Mouse (Mus musculus): Measurements from ENCODE around the gene Nr6a1. TPM values are rescaled to one million over a fixed set of nuclear protein-coding genes. Genes with fewer than 3 reads are reported as not detected.

The Nr6a1 gene
- polyA plus RNA-seq, 1 experiment = 4.3 TPM

GRCm38 (mm10) chr2:38902866-38903265, 24.6 kb downstream of the Nr6a1 start:
- Histone ChIP-seq H3K4me3 (replicated peaks; ENCODE audit: control insufficient read depth, low read depth, low read length) (no peak overlapping the region), H3K4me1 (ENCODE audit: control insufficient read depth, insufficient read depth, low read length) (no peaks in the 10 kb centered on the region), H3K27ac (ENCODE audit: control insufficient read depth, insufficient read depth, low read depth, low read length, poor library complexity) (no peak overlapping the region)
- TF ChIP-seq POLR2A (IDR thresholded peaks at IDR 0.05; ENCODE audit: borderline replicate concordance, control insufficient read depth, low read depth, low read length) (no peak), CTCF (IDR thresholded peaks at IDR 0.05; ENCODE audit: control insufficient read depth, insufficient read depth, low read length) (no peak)

GRCm38 (mm10) chr2:38880907-38881672, 46.4 kb downstream of the Nr6a1 start:
- WGBS = 81% methylated on average over 5 of the region's 5 CpGs
- H3K4me1 ChIP-seq (ENCODE audit: control insufficient read depth, insufficient read depth, low read length) = no peaks in the 10 kb centered on the region
- H3K27ac ChIP-seq (ENCODE audit: control insufficient read depth, insufficient read depth, low read depth, low read length, poor library complexity) = no peak overlapping the region
- no peak overlapping the region for H3K4me3 ChIP-seq (replicated peaks; ENCODE audit: control insufficient read depth, low read depth, low read length)
- no peak for TF ChIP-seq POLR2A (IDR thresholded peaks at IDR 0.05; ENCODE audit: borderline replicate concordance, control insufficient read depth, low read depth, low read length)

GRCm38 (mm10) chr2:38874544-38875108, 52.9 kb downstream of the Nr6a1 start:
- no peak overlapping the region for H3K4me3 ChIP-seq (replicated peaks; ENCODE audit: control insufficient read depth, low read depth, low read length)
- no peaks in the 10 kb centered on the region for H3K4me1 ChIP-seq (ENCODE audit: control insufficient read depth, insufficient read depth, low read length)
- H3K27ac ChIP-seq (ENCODE audit: control insufficient read depth, insufficient read depth, low read depth, low read length, poor library complexity) = no peak overlapping the region
- 79% methylated on average over 1 of the region's 1 CpGs for WGBS
- no peak for TF ChIP-seq POLR2A (IDR thresholded peaks at IDR 0.05; ENCODE audit: borderline replicate concordance, control insufficient read depth, low read depth, low read length)
- TF ChIP-seq CTCF (IDR thresholded peaks at IDR 0.05; ENCODE audit: control insufficient read depth, insufficient read depth, low read length) = no peak

- H3K4me1 ChIP-seq (ENCODE audit: control insufficient read depth, insufficient read depth, low read length) = no peaks in the 10 kb centered on the region
- no peak overlapping the region for H3K27ac ChIP-seq (ENCODE audit: control insufficient read depth, insufficient read depth, low read depth, low read length, poor library complexity)
- no peak overlapping the region for H3K4me3 ChIP-seq (replicated peaks; ENCODE audit: control insufficient read depth, low read depth, low read length)
- WGBS = 74% methylated on average over 1 of the region's 1 CpGs
- TF ChIP-seq POLR2A (IDR thresholded peaks at IDR 0.05; ENCODE audit: borderline replicate concordance, control insufficient read depth, low read depth, low read length) (no peak), CTCF (IDR thresholded peaks at IDR 0.05; ENCODE audit: control insufficient read depth, insufficient read depth, low read length) (no peak)
These were observed 54.8 kb downstream of the Nr6a1 start for GRCm38 (mm10) chr2:38872730-38873129.

- no peak overlapping the region for H3K4me3 ChIP-seq (replicated peaks; ENCODE audit: control insufficient read depth, low read depth, low read length)
- no peak overlapping the region for H3K27ac ChIP-seq (ENCODE audit: control insufficient read depth, insufficient read depth, low read depth, low read length, poor library complexity)
- no peaks in the 10 kb centered on the region for H3K4me1 ChIP-seq (ENCODE audit: control insufficient read depth, insufficient read depth, low read length)
- 46% methylated on average over 1 of the region's 1 CpGs for WGBS
- no peak for TF ChIP-seq POLR2A (IDR thresholded peaks at IDR 0.05; ENCODE audit: borderline replicate concordance, control insufficient read depth, low read depth, low read length)
- no peak for TF ChIP-seq CTCF (IDR thresholded peaks at IDR 0.05; ENCODE audit: control insufficient read depth, insufficient read depth, low read length)
These were observed 60.8 kb downstream of the Nr6a1 start for GRCm38 (mm10) chr2:38866711-38867110.

- WGBS = 48% methylated on average over 4 of the region's 4 CpGs
- no peak for TF ChIP-seq POLR2A (IDR thresholded peaks at IDR 0.05; ENCODE audit: borderline replicate concordance, control insufficient read depth, low read depth, low read length)
- TF ChIP-seq CTCF (IDR thresholded peaks at IDR 0.05; ENCODE audit: control insufficient read depth, insufficient read depth, low read length) = no peak
- Histone ChIP-seq H3K4me1 (ENCODE audit: control insufficient read depth, insufficient read depth, low read length) (no peaks in the 10 kb centered on the region), H3K4me3 (replicated peaks; ENCODE audit: control insufficient read depth, low read depth, low read length) (no peak overlapping the region), H3K27ac (ENCODE audit: control insufficient read depth, insufficient read depth, low read depth, low read length, poor library complexity) (no peak overlapping the region)
These were observed 63.5 kb downstream of the Nr6a1 start for GRCm38 (mm10) chr2:38864011-38864410.

GRCm38 (mm10) chr2:38851797-38852196, 75.7 kb downstream of the Nr6a1 start:
- no peak overlapping the region for H3K27ac ChIP-seq (ENCODE audit: control insufficient read depth, insufficient read depth, low read depth, low read length, poor library complexity)
- no peaks in the 10 kb centered on the region for H3K4me1 ChIP-seq (ENCODE audit: control insufficient read depth, insufficient read depth, low read length)
- H3K4me3 ChIP-seq (replicated peaks; ENCODE audit: control insufficient read depth, low read depth, low read length) = no peak overlapping the region
- 61% methylated on average over 1 of the region's 1 CpGs for WGBS
- TF ChIP-seq POLR2A (IDR thresholded peaks at IDR 0.05; ENCODE audit: borderline replicate concordance, control insufficient read depth, low read depth, low read length) (no peak), CTCF (IDR thresholded peaks at IDR 0.05; ENCODE audit: control insufficient read depth, insufficient read depth, low read length) (no peak)

GRCm38 (mm10) chr2:38846319-38846718, 81.2 kb downstream of the Nr6a1 start:
- Histone ChIP-seq H3K4me3 (replicated peaks; ENCODE audit: control insufficient read depth, low read depth, low read length) (no peak overlapping the region), H3K27ac (ENCODE audit: control insufficient read depth, insufficient read depth, low read depth, low read length, poor library complexity) (no peak overlapping the region), H3K4me1 (ENCODE audit: control insufficient read depth, insufficient read depth, low read length) (no peaks in the 10 kb centered on the region; the same call in 1 of the 2 replicates)
- 56% methylated on average over 2 of the region's 2 CpGs for WGBS
- no peak for TF ChIP-seq POLR2A (IDR thresholded peaks at IDR 0.05; ENCODE audit: borderline replicate concordance, control insufficient read depth, low read depth, low read length)
- no peak for TF ChIP-seq CTCF (IDR thresholded peaks at IDR 0.05; ENCODE audit: control insufficient read depth, insufficient read depth, low read length)
